Mouse (Mus musculus): ENCODE measurements around the gene Map2k6. TPM values are rescaled to one million over a fixed set of nuclear protein-coding genes. Genes with fewer than 3 reads are reported as not detected.

The Map2k6 gene
- polyA plus RNA-seq, 1 experiment from 2014 or later: 38.7 TPM

GRCm38 (mm10) chr11:110438700-110439296 lies 39.9 kb downstream of the Map2k6 start:
- Histone ChIP-seq H3K4me3 (ENCODE audit: low read depth, low read length) (no peak overlapping the region), H3K9me3 (ENCODE audit: control insufficient read depth, low read length) (no peaks in the 10 kb centered on the region; the same call in 1 of the 2 replicates), H3K36me3 (ENCODE audit: control insufficient read depth, insufficient read depth, low read length) (no peaks in the 10 kb centered on the region), H3K27me3 (ENCODE audit: control insufficient read depth, insufficient read depth, low read length) (no peaks in the 10 kb centered on the region), H3K4me1 (ENCODE audit: control insufficient read depth, insufficient read depth, low read length) (no peaks in the 10 kb centered on the region; the same call in 1 of the 2 replicates), H3K4me2 (no peak overlapping the region), H3K9ac (ENCODE audit: low read length) (no peak overlapping the region), H3K27ac (ENCODE audit: low read depth, low read length) (no peak overlapping the region)
- DNase-seq (ENCODE audit: low spot score, missing footprints) (no peak), ATAC-seq (ENCODE audit: low FRiP score) (no peak)
- 86% methylated on average over 4 of the region's 4 CpGs for WGBS

DNA sequence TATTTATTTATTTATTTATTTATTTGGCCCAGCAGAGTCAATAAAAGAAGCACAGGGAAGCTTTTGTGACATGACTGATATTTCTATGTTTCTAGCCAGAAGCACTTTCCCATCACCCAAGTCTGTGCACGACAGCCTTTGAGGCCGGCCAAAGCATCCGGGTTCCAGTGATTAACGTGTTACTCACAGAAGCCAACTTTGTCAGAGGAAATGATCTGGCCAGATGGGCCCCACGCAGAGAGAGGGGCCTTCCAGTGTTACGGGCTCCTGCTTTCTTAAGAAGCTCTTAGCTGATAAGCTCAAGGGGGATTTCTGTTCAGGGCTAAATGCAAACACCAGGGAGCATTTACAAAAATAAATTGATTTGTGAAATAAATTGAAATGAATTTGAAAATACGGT lies 40.4 kb downstream of the Map2k6 start:
- no peak overlapping the region for H3K9ac ChIP-seq (ENCODE audit: low read length)
- 74% methylated on average over 7 of the region's 7 CpGs for WGBS
- no peak overlapping the region for H3K4me2 ChIP-seq
- DNase-seq (ENCODE audit: low spot score, missing footprints) (no peak), ATAC-seq (ENCODE audit: low FRiP score) (no peak)
- no peak overlapping the region for H3K27ac ChIP-seq (ENCODE audit: low read depth, low read length)
- no peaks in the 10 kb centered on the region for H3K27me3 ChIP-seq (ENCODE audit: control insufficient read depth, insufficient read depth, low read length)
- H3K4me3 ChIP-seq (ENCODE audit: low read depth, low read length): no peak overlapping the region
- no peaks in the 10 kb centered on the region; the same call in 1 of the 2 replicates for H3K4me1 ChIP-seq (ENCODE audit: control insufficient read depth, insufficient read depth, low read length)
- H3K9me3 ChIP-seq (ENCODE audit: control insufficient read depth, low read length): no peaks in the 10 kb centered on the region; the same call in 1 of the 2 replicates
- no peaks in the 10 kb centered on the region for H3K36me3 ChIP-seq (ENCODE audit: control insufficient read depth, insufficient read depth, low read length)

DNA sequence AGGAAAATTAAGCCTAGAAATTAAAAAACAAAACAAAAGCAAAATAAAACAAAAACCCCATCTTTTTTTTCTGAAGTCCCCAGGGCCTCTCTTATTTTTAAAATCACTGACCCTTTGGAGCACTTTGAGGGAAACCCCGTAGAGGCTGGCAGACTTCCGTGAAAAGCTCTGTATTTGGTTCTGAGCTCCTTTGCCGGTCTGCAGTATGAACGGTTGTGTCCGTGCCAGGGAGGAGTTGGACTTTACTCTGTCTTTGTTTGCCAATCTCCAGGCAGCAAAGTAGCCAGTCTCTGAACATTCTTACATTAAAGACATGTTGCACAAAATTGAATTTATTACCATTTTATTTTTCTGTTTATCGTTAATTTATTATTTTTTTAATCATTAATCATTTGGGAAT lies 45.7 kb downstream of the Map2k6 start:
- no peaks in the 10 kb centered on the region; the same call in 1 of the 2 replicates for H3K9me3 ChIP-seq (ENCODE audit: control insufficient read depth, low read length)
- peaks cover 13% of the 10 kb centered on the region for H3K4me1 ChIP-seq (ENCODE audit: control insufficient read depth, insufficient read depth, low read length)
- no peaks in the 10 kb centered on the region for H3K27me3 ChIP-seq (ENCODE audit: control insufficient read depth, insufficient read depth, low read length)
- no peak overlapping the region for H3K4me3 ChIP-seq (ENCODE audit: low read depth, low read length)
- no peak for ATAC-seq (ENCODE audit: low FRiP score)
- no peak overlapping the region for H3K4me2 ChIP-seq
- 82% methylated on average over 6 of the region's 6 CpGs for WGBS
- no peak overlapping the region for H3K9ac ChIP-seq (ENCODE audit: low read length)
- DNase-seq (ENCODE audit: low spot score, missing footprints): no peak
- H3K36me3 ChIP-seq (ENCODE audit: control insufficient read depth, insufficient read depth, low read length): no peaks in the 10 kb centered on the region
- no peak overlapping the region for H3K27ac ChIP-seq (ENCODE audit: low read depth, low read length)

DNA sequence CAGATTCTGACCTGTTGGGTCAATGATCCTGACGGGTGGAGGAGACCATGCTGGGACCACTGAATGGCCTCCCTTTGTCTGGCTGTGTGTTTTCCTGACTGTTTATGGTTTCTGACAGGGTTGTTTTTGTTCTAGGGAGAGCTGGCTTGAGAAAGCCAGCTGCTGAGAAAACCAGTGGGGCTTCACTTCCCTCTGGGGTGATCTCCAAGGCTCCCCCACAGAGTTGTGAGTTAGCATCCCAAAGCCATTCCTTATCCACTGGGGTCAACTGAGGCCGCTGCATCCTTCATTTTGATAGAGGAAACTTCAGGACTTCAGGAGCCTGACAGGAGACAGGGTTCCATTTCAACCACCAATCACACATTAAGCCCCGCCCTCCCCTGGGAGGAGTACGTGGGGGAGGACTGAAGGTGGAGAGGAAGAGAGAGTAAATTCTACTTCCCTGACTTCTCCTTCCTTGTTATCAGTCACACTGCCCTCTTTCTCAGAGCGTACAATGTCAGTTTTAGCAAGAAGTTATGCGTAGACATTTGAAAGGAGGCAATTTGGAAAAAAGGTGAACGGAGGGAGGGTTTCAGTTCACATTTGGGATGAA lies 49.3 kb downstream of the Map2k6 start:
- Histone ChIP-seq H3K4me3 (ENCODE audit: low read depth, low read length) (no peak overlapping the region), H3K36me3 (ENCODE audit: control insufficient read depth, insufficient read depth, low read length) (no peaks in the 10 kb centered on the region), H3K4me2 (peak overlapping the region; percentile 42), H3K4me1 (ENCODE audit: control insufficient read depth, insufficient read depth, low read length) (peaks cover 15% of the 10 kb centered on the region), H3K27ac (ENCODE audit: low read depth, low read length) (no peak overlapping the region), H3K9me3 (ENCODE audit: control insufficient read depth, low read length) (no peaks in the 10 kb centered on the region), H3K9ac (ENCODE audit: low read length) (no peak overlapping the region), H3K27me3 (ENCODE audit: control insufficient read depth, insufficient read depth, low read length) (no peaks in the 10 kb centered on the region)
- ATAC-seq (ENCODE audit: low FRiP score) (peak; percentile 30; the same call in 1 of the 2 replicates), DNase-seq (ENCODE audit: low spot score, missing footprints) (peak; percentile 91)
- WGBS: 4% methylated on average over 7 of the region's 7 CpGs

- Histone ChIP-seq H3K9ac (ENCODE audit: low read length) (peak overlapping the region; percentile 36), H3K4me3 (ENCODE audit: low read depth, low read length) (no peak overlapping the region), H3K9me3 (ENCODE audit: control insufficient read depth, low read length) (no peaks in the 10 kb centered on the region), H3K27me3 (ENCODE audit: control insufficient read depth, insufficient read depth, low read length) (no peaks in the 10 kb centered on the region), H3K36me3 (ENCODE audit: control insufficient read depth, insufficient read depth, low read length) (no peaks in the 10 kb centered on the region), H3K27ac (ENCODE audit: low read depth, low read length) (no peak overlapping the region), H3K4me1 (ENCODE audit: control insufficient read depth, insufficient read depth, low read length) (peaks cover 15% of the 10 kb centered on the region), H3K4me2 (peak overlapping the region; percentile 42)
- peak; percentile 93 for DNase-seq (ENCODE audit: low spot score, missing footprints)
- ATAC-seq (ENCODE audit: low FRiP score): peak; percentile 41; the same call in 1 of the 2 replicates
- WGBS: 2% methylated on average over 12 of the region's 12 CpGs
Measured at GRCm38 (mm10) chr11:110448726-110449161, 49.8 kb downstream of the Map2k6 start.

- H3K27ac ChIP-seq (ENCODE audit: low read depth, low read length): no peak overlapping the region
- no peaks in the 10 kb centered on the region for H3K9me3 ChIP-seq (ENCODE audit: control insufficient read depth, low read length)
- H3K9ac ChIP-seq (ENCODE audit: low read length): peak overlapping the region; percentile 36; the same call in 1 of the 2 replicates
- no peak overlapping the region for H3K4me3 ChIP-seq (ENCODE audit: low read depth, low read length)
- DNase-seq (ENCODE audit: low spot score, missing footprints) (peak; percentile 88), ATAC-seq (ENCODE audit: low FRiP score) (peak; percentile 51)
- H3K4me2 ChIP-seq: peak overlapping the region; percentile 42
- H3K27me3 ChIP-seq (ENCODE audit: control insufficient read depth, insufficient read depth, low read length): no peaks in the 10 kb centered on the region
- H3K4me1 ChIP-seq (ENCODE audit: control insufficient read depth, insufficient read depth, low read length): peaks cover 15% of the 10 kb centered on the region
- no peaks in the 10 kb centered on the region for H3K36me3 ChIP-seq (ENCODE audit: control insufficient read depth, insufficient read depth, low read length)
- WGBS: 8% methylated on average over 11 of the region's 11 CpGs
Measured at GRCm38 (mm10) chr11:110449183-110449582, 50.3 kb downstream of the Map2k6 start.

- DNase-seq (ENCODE audit: low spot score, missing footprints) (no peak), ATAC-seq (ENCODE audit: low FRiP score) (no peak; the same call in 1 of the 2 replicates)
- Histone ChIP-seq H3K9ac (ENCODE audit: low read length) (no peak overlapping the region), H3K4me3 (ENCODE audit: low read depth, low read length) (no peak overlapping the region), H3K27me3 (ENCODE audit: control insufficient read depth, insufficient read depth, low read length) (no peaks in the 10 kb centered on the region), H3K4me1 (ENCODE audit: control insufficient read depth, insufficient read depth, low read length) (peaks cover 15% of the 10 kb centered on the region), H3K4me2 (no peak overlapping the region), H3K27ac (ENCODE audit: low read depth, low read length) (no peak overlapping the region), H3K36me3 (ENCODE audit: control insufficient read depth, insufficient read depth, low read length) (no peaks in the 10 kb centered on the region), H3K9me3 (ENCODE audit: control insufficient read depth, low read length) (no peaks in the 10 kb centered on the region)
- WGBS: 73% methylated on average over 15 of the region's 15 CpGs
Measured at GRCm38 (mm10) chr11:110450091-110450757, 51.3 kb downstream of the Map2k6 start.

- H3K4me3 ChIP-seq (ENCODE audit: low read depth, low read length): no peak overlapping the region
- no peaks in the 10 kb centered on the region for H3K9me3 ChIP-seq (ENCODE audit: control insufficient read depth, low read length)
- DNase-seq (ENCODE audit: low spot score, missing footprints): no peak
- H3K4me2 ChIP-seq: no peak overlapping the region
- H3K9ac ChIP-seq (ENCODE audit: low read length): no peak overlapping the region
- no peak overlapping the region for H3K27ac ChIP-seq (ENCODE audit: low read depth, low read length)
- no peaks in the 10 kb centered on the region for H3K36me3 ChIP-seq (ENCODE audit: control insufficient read depth, insufficient read depth, low read length)
- no peaks in the 10 kb centered on the region for H3K27me3 ChIP-seq (ENCODE audit: control insufficient read depth, insufficient read depth, low read length)
- H3K4me1 ChIP-seq (ENCODE audit: control insufficient read depth, insufficient read depth, low read length): peaks cover 15% of the 10 kb centered on the region
- ATAC-seq (ENCODE audit: low FRiP score): no peak
- 93% methylated on average over 4 of the region's 4 CpGs for WGBS
Measured at GRCm38 (mm10) chr11:110450758-110451121, 51.8 kb downstream of the Map2k6 start.

GRCm38 (mm10) chr11:110451590-110451989 lies 52.7 kb downstream of the Map2k6 start:
- Histone ChIP-seq H3K36me3 (ENCODE audit: control insufficient read depth, insufficient read depth, low read length) (no peaks in the 10 kb centered on the region), H3K4me2 (no peak overlapping the region), H3K9me3 (ENCODE audit: control insufficient read depth, low read length) (no peaks in the 10 kb centered on the region), H3K27ac (ENCODE audit: low read depth, low read length) (no peak overlapping the region), H3K27me3 (ENCODE audit: control insufficient read depth, insufficient read depth, low read length) (no peaks in the 10 kb centered on the region), H3K4me3 (ENCODE audit: low read depth, low read length) (no peak overlapping the region), H3K4me1 (ENCODE audit: control insufficient read depth, insufficient read depth, low read length) (peaks cover 15% of the 10 kb centered on the region), H3K9ac (ENCODE audit: low read length) (no peak overlapping the region)
- 83% methylated on average over 7 of the region's 7 CpGs for WGBS
- no peak for ATAC-seq (ENCODE audit: low FRiP score)
- no peak for DNase-seq (ENCODE audit: low spot score, missing footprints)

Measured in midbrain, embryonic 11.5 days (tissue).